Mouse (Mus musculus): ENCODE measurements around the gene Slc10a7. TPM values are rescaled to one million over a fixed set of nuclear protein-coding genes. Genes with fewer than 3 reads are reported as not detected.

The Slc10a7 gene
- polyA plus RNA-seq, 1 experiment: 3.5 TPM

DNA sequence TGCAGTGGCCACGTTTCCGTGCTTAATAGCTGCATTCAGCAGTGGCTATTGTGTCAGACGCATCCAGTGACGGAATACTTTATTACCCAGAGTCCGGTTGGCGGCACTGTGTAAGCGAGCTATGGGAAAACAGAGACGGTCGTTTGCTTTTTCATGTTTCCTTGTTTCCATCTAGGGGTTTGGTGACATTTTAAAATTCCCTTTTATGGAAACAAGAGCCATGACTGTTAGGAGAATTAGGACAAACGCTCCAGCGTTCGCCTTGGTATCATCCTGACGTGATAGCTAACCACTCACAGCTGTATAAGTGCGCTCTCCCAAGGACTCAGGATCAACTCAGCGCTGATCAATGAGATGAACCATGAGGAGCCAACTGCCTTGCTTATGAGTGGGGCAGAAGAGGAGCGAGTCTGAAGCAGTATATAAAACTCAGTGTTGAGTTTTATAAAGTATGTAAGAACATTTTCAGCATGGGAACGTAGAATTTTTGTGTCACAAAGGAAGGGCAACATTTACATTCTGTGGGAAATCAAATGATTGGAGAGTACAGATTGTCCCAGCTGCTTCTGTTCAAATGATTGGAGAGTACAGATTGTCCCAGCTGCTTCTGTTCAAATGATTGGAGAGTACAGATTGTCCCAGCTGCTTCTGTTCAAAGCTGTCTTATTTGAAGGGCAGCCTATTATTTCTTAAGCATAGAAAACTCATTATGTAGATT, 125.5 kb downstream of the Slc10a7 start:
- H3ac ChIP-seq (ENCODE audit: control insufficient read depth, insufficient read length): no peak overlapping the region
- no peak for TF ChIP-seq POLR2A (IDR thresholded peaks at IDR 0.05; ENCODE audit: insufficient read length, low read depth)
- no peak for TF ChIP-seq CEBPB (IDR thresholded peaks at IDR 0.05; ENCODE audit: insufficient read depth, poor library complexity, severe bottlenecking)
- TF ChIP-seq MAX (IDR thresholded peaks at IDR 0.05; ENCODE audit: low read depth): no peak
- no peak for TF ChIP-seq E2F4 (IDR thresholded peaks at IDR 0.05; ENCODE audit: insufficient read depth)
- TF ChIP-seq TCF12 (IDR thresholded peaks at IDR 0.05; ENCODE audit: insufficient read depth, poor library complexity, severe bottlenecking): no peak
- TF ChIP-seq REST (IDR thresholded peaks at IDR 0.05; ENCODE audit: insufficient read depth, insufficient read length): no peak
- no peak for TF ChIP-seq TCF3 (IDR thresholded peaks at IDR 0.05; ENCODE audit: insufficient read length, low read depth)
- TF ChIP-seq USF1 (IDR thresholded peaks at IDR 0.05; ENCODE audit: low read depth): no peak
- TF ChIP-seq SRF (IDR thresholded peaks at IDR 0.05; ENCODE audit: control insufficient read depth, insufficient read length, low read depth): no peak
- no peak for TF ChIP-seq POLR2AphosphoS2 (IDR thresholded peaks at IDR 0.05; ENCODE audit: insufficient read length, low read depth)
- TF ChIP-seq MYOD1 (IDR thresholded peaks at IDR 0.05; ENCODE audit: control insufficient read depth in 1 of 3, insufficient read length in 2 of 3, low read depth in 2 of 3): no peak
- no peak for TF ChIP-seq MYOG (IDR thresholded peaks at IDR 0.05; ENCODE audit: control insufficient read depth in 1 of 3, insufficient read depth in 1 of 3, insufficient read length in 2 of 3, low read depth in 2 of 3)
- no peaks in the 10 kb centered on the region for H3K36me3 ChIP-seq (ENCODE audit: control insufficient read depth, insufficient read depth)
- H3K4me3 ChIP-seq: no peak overlapping the region
- no peak overlapping the region for H3K4me2 ChIP-seq (ENCODE audit: low read depth)
- H3K79me2 ChIP-seq (ENCODE audit: control insufficient read depth, insufficient read depth): no peaks in the 10 kb centered on the region
- H3K27me3 ChIP-seq (ENCODE audit: control insufficient read depth, insufficient read depth, insufficient read length): no peaks in the 10 kb centered on the region

DNA sequence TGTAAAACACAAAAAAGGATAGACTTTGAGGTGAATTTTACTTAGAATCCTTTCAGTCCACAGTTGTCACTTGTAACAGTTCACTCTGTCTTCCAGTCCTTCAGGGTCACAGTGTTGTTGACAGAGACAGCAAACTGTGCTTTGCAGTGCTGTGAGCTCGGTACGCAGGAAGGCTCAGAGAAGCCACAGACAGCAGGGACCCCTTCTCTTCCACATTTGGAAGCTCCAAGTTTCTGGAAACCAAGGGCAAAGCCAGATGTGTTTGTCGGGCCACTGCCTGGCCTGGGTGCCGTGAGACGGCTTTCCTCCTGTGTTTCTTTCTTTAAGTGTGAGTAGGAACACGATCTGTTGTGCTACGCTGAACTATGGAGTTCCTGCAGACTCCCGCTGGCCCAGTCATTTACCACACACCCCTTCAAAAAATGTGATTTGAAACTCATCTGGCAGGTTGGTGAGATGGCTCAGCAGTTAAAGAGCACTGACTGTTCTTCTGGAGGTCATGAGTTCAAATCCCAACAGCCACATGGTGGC, 126.2 kb downstream of the Slc10a7 start:
- no peak overlapping the region for H3ac ChIP-seq (ENCODE audit: control insufficient read depth, insufficient read length)
- no peak overlapping the region for H3K4me3 ChIP-seq
- H3K27me3 ChIP-seq (ENCODE audit: control insufficient read depth, insufficient read depth, insufficient read length): no peaks in the 10 kb centered on the region
- no peaks in the 10 kb centered on the region for H3K36me3 ChIP-seq (ENCODE audit: control insufficient read depth, insufficient read depth)
- H3K79me2 ChIP-seq (ENCODE audit: control insufficient read depth, insufficient read depth): no peaks in the 10 kb centered on the region
- TF ChIP-seq SRF (IDR thresholded peaks at IDR 0.05; ENCODE audit: control insufficient read depth, insufficient read length, low read depth) (no peak), E2F4 (IDR thresholded peaks at IDR 0.05; ENCODE audit: insufficient read depth) (no peak), TCF3 (IDR thresholded peaks at IDR 0.05; ENCODE audit: insufficient read length, low read depth) (no peak), REST (IDR thresholded peaks at IDR 0.05; ENCODE audit: insufficient read depth, insufficient read length) (no peak), MYOG (IDR thresholded peaks at IDR 0.05; ENCODE audit: control insufficient read depth in 1 of 3, insufficient read depth in 1 of 3, insufficient read length in 2 of 3, low read depth in 2 of 3) (no peak), USF1 (IDR thresholded peaks at IDR 0.05; ENCODE audit: low read depth) (no peak)
- H3K4me2 ChIP-seq (ENCODE audit: low read depth): no peak overlapping the region

DNA sequence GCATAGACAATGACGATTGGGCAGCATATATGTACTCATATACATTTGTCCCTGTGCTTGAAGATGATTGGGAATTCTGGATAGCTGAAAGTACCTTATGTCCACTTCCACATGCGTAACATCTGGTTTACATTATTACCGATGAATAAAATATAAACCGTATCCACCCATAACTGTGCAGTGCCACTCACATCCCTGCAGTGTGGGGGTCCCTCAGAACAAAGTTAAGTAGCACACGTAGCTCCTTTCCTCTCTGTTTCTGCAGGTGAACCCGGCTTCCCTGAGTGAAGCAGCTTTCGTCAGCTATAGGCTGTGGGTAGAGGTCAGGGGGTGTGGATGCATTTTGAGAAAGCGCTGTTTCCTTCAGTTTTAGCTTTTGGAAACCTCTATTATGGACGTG, 132.8 kb downstream of the Slc10a7 start:
- TF ChIP-seq MYOG (IDR thresholded peaks at IDR 0.05; ENCODE audit: control insufficient read depth in 1 of 3, insufficient read depth in 1 of 3, insufficient read length in 2 of 3, low read depth in 2 of 3) (no peak), MAX (IDR thresholded peaks at IDR 0.05; ENCODE audit: low read depth) (no peak), CEBPB (IDR thresholded peaks at IDR 0.05; ENCODE audit: insufficient read depth, poor library complexity, severe bottlenecking) (no peak), POLR2AphosphoS2 (IDR thresholded peaks at IDR 0.05; ENCODE audit: insufficient read length, low read depth) (no peak), USF1 (IDR thresholded peaks at IDR 0.05; ENCODE audit: low read depth) (no peak), TCF12 (IDR thresholded peaks at IDR 0.05; ENCODE audit: insufficient read depth, poor library complexity, severe bottlenecking) (no peak), SRF (IDR thresholded peaks at IDR 0.05; ENCODE audit: control insufficient read depth, insufficient read length, low read depth) (no peak), E2F4 (IDR thresholded peaks at IDR 0.05; ENCODE audit: insufficient read depth) (no peak), POLR2A (IDR thresholded peaks at IDR 0.05; ENCODE audit: insufficient read length, low read depth) (no peak), TCF3 (IDR thresholded peaks at IDR 0.05; ENCODE audit: insufficient read length, low read depth) (no peak)
- Histone ChIP-seq H3K79me2 (ENCODE audit: control insufficient read depth, insufficient read depth) (no peaks in the 10 kb centered on the region), H3K27me3 (ENCODE audit: control insufficient read depth, insufficient read depth, insufficient read length) (no peaks in the 10 kb centered on the region), H3ac (ENCODE audit: control insufficient read depth, insufficient read length) (no peak overlapping the region), H3K4me2 (ENCODE audit: low read depth) (no peak overlapping the region), H3K4me3 (no peak overlapping the region), H3K36me3 (ENCODE audit: control insufficient read depth, insufficient read depth) (no peaks in the 10 kb centered on the region)

DNA sequence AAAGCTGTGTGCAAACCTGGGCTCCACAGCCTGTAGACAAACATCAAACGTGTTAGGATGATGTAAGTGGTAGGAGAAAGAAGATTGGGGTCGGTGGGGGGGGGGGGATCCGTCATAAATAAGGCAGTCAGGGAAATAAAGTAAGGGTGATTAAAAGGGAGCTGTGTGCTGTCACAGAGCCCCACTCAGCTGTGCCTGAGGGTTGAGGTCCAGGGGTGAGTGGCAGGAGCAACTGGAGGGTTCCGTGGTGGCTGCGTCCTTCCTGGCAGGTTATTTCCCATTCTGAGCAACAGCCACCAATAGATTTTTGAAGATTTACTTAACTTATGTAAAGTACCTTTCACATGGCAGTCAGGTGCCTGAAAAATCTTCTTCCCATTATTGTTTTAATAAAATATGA, 133.2 kb downstream of the Slc10a7 start:
- Histone ChIP-seq H3ac (ENCODE audit: control insufficient read depth, insufficient read length) (no peak overlapping the region), H3K79me2 (ENCODE audit: control insufficient read depth, insufficient read depth) (no peaks in the 10 kb centered on the region), H3K36me3 (ENCODE audit: control insufficient read depth, insufficient read depth) (no peaks in the 10 kb centered on the region), H3K27me3 (ENCODE audit: control insufficient read depth, insufficient read depth, insufficient read length) (no peaks in the 10 kb centered on the region), H3K4me3 (no peak overlapping the region), H3K4me2 (ENCODE audit: low read depth) (no peak overlapping the region)
- TF ChIP-seq REST (IDR thresholded peaks at IDR 0.05; ENCODE audit: insufficient read depth, insufficient read length): no peak
- TF ChIP-seq SRF (IDR thresholded peaks at IDR 0.05; ENCODE audit: control insufficient read depth, insufficient read length, low read depth): no peak
- TF ChIP-seq USF1 (IDR thresholded peaks at IDR 0.05; ENCODE audit: low read depth): no peak
- no peak for TF ChIP-seq POLR2AphosphoS2 (IDR thresholded peaks at IDR 0.05; ENCODE audit: insufficient read length, low read depth)
- peak in 2 of 3 experiments; percentile 52 to 84 for TF ChIP-seq MYOG (IDR thresholded peaks at IDR 0.05; ENCODE audit: control insufficient read depth in 1 of 3, insufficient read depth in 1 of 3, insufficient read length in 2 of 3, low read depth in 2 of 3)
- peak; percentile 43 to 99 (median 97) for TF ChIP-seq MYOD1 (IDR thresholded peaks at IDR 0.05; ENCODE audit: control insufficient read depth in 1 of 3, insufficient read length in 2 of 3, low read depth in 2 of 3)
- peak; percentile 65 for TF ChIP-seq TCF3 (IDR thresholded peaks at IDR 0.05; ENCODE audit: insufficient read length, low read depth)
- no peak for TF ChIP-seq MAX (IDR thresholded peaks at IDR 0.05; ENCODE audit: low read depth)
- TF ChIP-seq TCF12 (IDR thresholded peaks at IDR 0.05; ENCODE audit: insufficient read depth, poor library complexity, severe bottlenecking): no peak
- no peak for TF ChIP-seq E2F4 (IDR thresholded peaks at IDR 0.05; ENCODE audit: insufficient read depth)
- no peak for TF ChIP-seq CEBPB (IDR thresholded peaks at IDR 0.05; ENCODE audit: insufficient read depth, poor library complexity, severe bottlenecking)
- no peak for TF ChIP-seq POLR2A (IDR thresholded peaks at IDR 0.05; ENCODE audit: insufficient read length, low read depth)

Data from myocyte (in vitro differentiated cells).